Mouse (Mus musculus): ENCODE data around the gene Dnajc28.

- no peak for TF ChIP-seq CTCF (IDR thresholded peaks at IDR 0.05; ENCODE audit: borderline replicate concordance, extremely low read depth, insufficient read depth, insufficient read length)
- no peak for TF ChIP-seq POLR2A (IDR thresholded peaks at IDR 0.05; ENCODE audit: borderline replicate concordance, extremely low read depth, insufficient read depth, insufficient read length, poor library complexity, severe bottlenecking)
Measured at GRCm38 (mm10) chr16:91661397-91661796, 42.6 kb upstream of the Dnajc28 start.
